Mouse (Mus musculus): ENCODE measurements around the gene Arhgef33. TPM values are rescaled to one million over a fixed set of nuclear protein-coding genes. Genes with fewer than 3 reads are reported as not detected.
"Not testable (repeated sequence)": the region's sequence is repeated elsewhere in the genome, so short reads cannot be mapped to it uniquely, and the experiment has no call there.

The Arhgef33 gene
- total RNA-seq (2017): 3.4 TPM in 1 of 3 replicates, not detected in the others

- no peak for ATAC-seq (replicated peaks; ENCODE audit: insufficient number of reproducible peaks, low FRiP score, low TSS enrichment, poor library complexity, severe bottlenecking)
These were observed at the start of gene Arhgef33 for GRCm38 (mm10) chr17:80307251-80307650. Arhgef33 (plus strand) TSS chr17:80307407.

- no peak for ATAC-seq (replicated peaks; ENCODE audit: insufficient number of reproducible peaks, low FRiP score, low TSS enrichment, poor library complexity, severe bottlenecking)
These were observed 40.1 kb upstream of the Arhgef33 start for GRCm38 (mm10) chr17:80267065-80267464.

- no peak for ATAC-seq (replicated peaks; ENCODE audit: insufficient number of reproducible peaks, low FRiP score, low TSS enrichment, poor library complexity, severe bottlenecking)
These were observed 39.1 kb upstream of the Arhgef33 start for GRCm38 (mm10) chr17:80268151-80268550.

GRCm38 (mm10) chr17:80270622-80271021 lies 36.6 kb upstream of the Arhgef33 start:
- not testable (repeated sequence) for ATAC-seq (replicated peaks; ENCODE audit: insufficient number of reproducible peaks, low FRiP score, low TSS enrichment, poor library complexity, severe bottlenecking)

GRCm38 (mm10) chr17:80278255-80278654 lies 29.0 kb upstream of the Arhgef33 start:
- ATAC-seq (replicated peaks; ENCODE audit: insufficient number of reproducible peaks, low FRiP score, low TSS enrichment, poor library complexity, severe bottlenecking): no peak

- no peak for ATAC-seq (replicated peaks; ENCODE audit: insufficient number of reproducible peaks, low FRiP score, low TSS enrichment, poor library complexity, severe bottlenecking)
These were observed 27.7 kb upstream of the Arhgef33 start for GRCm38 (mm10) chr17:80279340-80280070.

- ATAC-seq (replicated peaks; ENCODE audit: insufficient number of reproducible peaks, low FRiP score, low TSS enrichment, poor library complexity, severe bottlenecking): no peak
These were observed 22.8 kb upstream of the Arhgef33 start for GRCm38 (mm10) chr17:80284446-80284845.

- no peak for ATAC-seq (replicated peaks; ENCODE audit: insufficient number of reproducible peaks, low FRiP score, low TSS enrichment, poor library complexity, severe bottlenecking)
These were observed 19.2 kb upstream of the Arhgef33 start for GRCm38 (mm10) chr17:80288012-80288411.

- peak; percentile 38; the same call in 1 of the 2 replicates for ATAC-seq (replicated peaks; ENCODE audit: insufficient number of reproducible peaks, low FRiP score, low TSS enrichment, poor library complexity, severe bottlenecking)
These were observed 17.7 kb upstream of the Arhgef33 start for GRCm38 (mm10) chr17:80289280-80290073.

GRCm38 (mm10) chr17:80290074-80290657 lies 17.0 kb upstream of the Arhgef33 start, which contains the start of the genes Morn2 and Dhx57:
Morn2 (plus strand) TSS chr17:80290203.
Dhx57 (minus strand) TSS chr17:80290476.
- peak; percentile 98 for ATAC-seq (replicated peaks; ENCODE audit: insufficient number of reproducible peaks, low FRiP score, low TSS enrichment, poor library complexity, severe bottlenecking)

- no peak for ATAC-seq (replicated peaks; ENCODE audit: insufficient number of reproducible peaks, low FRiP score, low TSS enrichment, poor library complexity, severe bottlenecking)
These were observed 16.1 kb upstream of the Arhgef33 start for GRCm38 (mm10) chr17:80291148-80291547.

GRCm38 (mm10) chr17:80295258-80295657 lies 11.9 kb upstream of the Arhgef33 start:
- ATAC-seq (replicated peaks; ENCODE audit: insufficient number of reproducible peaks, low FRiP score, low TSS enrichment, poor library complexity, severe bottlenecking): no peak; the same call in 1 of the 2 replicates

GRCm38 (mm10) chr17:80298844-80299243 lies 8.4 kb upstream of the Arhgef33 start:
- no peak for ATAC-seq (replicated peaks; ENCODE audit: insufficient number of reproducible peaks, low FRiP score, low TSS enrichment, poor library complexity, severe bottlenecking)

- ATAC-seq (replicated peaks; ENCODE audit: insufficient number of reproducible peaks, low FRiP score, low TSS enrichment, poor library complexity, severe bottlenecking): no peak
These were observed 4.6 kb downstream of the Arhgef33 start for GRCm38 (mm10) chr17:80311761-80312160.

GRCm38 (mm10) chr17:80312405-80312804 lies 5.2 kb downstream of the Arhgef33 start:
- no peak for ATAC-seq (replicated peaks; ENCODE audit: insufficient number of reproducible peaks, low FRiP score, low TSS enrichment, poor library complexity, severe bottlenecking)

GRCm38 (mm10) chr17:80322228-80322627 lies 15.0 kb downstream of the Arhgef33 start:
- no peak for ATAC-seq (replicated peaks; ENCODE audit: insufficient number of reproducible peaks, low FRiP score, low TSS enrichment, poor library complexity, severe bottlenecking)

- no peak for ATAC-seq (replicated peaks; ENCODE audit: insufficient number of reproducible peaks, low FRiP score, low TSS enrichment, poor library complexity, severe bottlenecking)
These were observed 15.8 kb downstream of the Arhgef33 start for GRCm38 (mm10) chr17:80323015-80323414.

- no peak for ATAC-seq (replicated peaks; ENCODE audit: insufficient number of reproducible peaks, low FRiP score, low TSS enrichment, poor library complexity, severe bottlenecking)
These were observed 16.5 kb downstream of the Arhgef33 start for GRCm38 (mm10) chr17:80323658-80324057.

GRCm38 (mm10) chr17:80324521-80324920 lies 17.3 kb downstream of the Arhgef33 start:
- no peak for ATAC-seq (replicated peaks; ENCODE audit: insufficient number of reproducible peaks, low FRiP score, low TSS enrichment, poor library complexity, severe bottlenecking)

Measured in monocyte, adult 5-6 weeks (primary cell).